Mouse (Mus musculus): ENCODE data around the gene 2200002D01Rik. TPM values are rescaled to one million over a fixed set of nuclear protein-coding genes. Genes with fewer than 3 reads are reported as not detected.

Gene 2200002D01Rik
- total RNA-seq, 2 experiments from 2014 or later: 2.0 to 2.2 TPM

- intact Hi-C loops (cut with DNase I): no loop called here
- DNase-seq: peak; percentile 56 to 66
These were observed 33.2 kb upstream of the 2200002D01Rik start, which contains the start of gene Spint2 for GRCm38 (mm10) chr7:29281201-29282073. Gene Spint2, minus strand, starts transcription at chr7:29281912.

GRCm38 (mm10) chr7:29280801-29281200, 32.5 kb upstream of the 2200002D01Rik start:
- intact Hi-C loops (cut with DNase I): no loop called here
- DNase-seq: no peak

- no peak for DNase-seq
- intact Hi-C loops (cut with DNase I): no loop called here
These were observed 31.7 kb upstream of the 2200002D01Rik start for GRCm38 (mm10) chr7:29279924-29280323.

GRCm38 (mm10) chr7:29279261-29279660, 31.0 kb upstream of the 2200002D01Rik start:
- intact Hi-C loops (cut with DNase I): no loop called here
- no peak for DNase-seq

GRCm38 (mm10) chr7:29277510-29277909, 29.2 kb upstream of the 2200002D01Rik start:
- intact Hi-C loops (cut with DNase I): no loop called here
- no peak for DNase-seq

- no peak for DNase-seq
- intact Hi-C loops (cut with DNase I): no loop called here
These were observed 28.4 kb upstream of the 2200002D01Rik start for GRCm38 (mm10) chr7:29276715-29277114.

GRCm38 (mm10) chr7:29271687-29272465, 23.6 kb upstream of the 2200002D01Rik start:
- intact Hi-C loops (cut with DNase I): no loop called here
- no peak for DNase-seq

- DNase-seq: no peak
- intact Hi-C loops (cut with DNase I): no loop called here
These were observed 22.2 kb upstream of the 2200002D01Rik start for GRCm38 (mm10) chr7:29270445-29270844.

- intact Hi-C loops (cut with DNase I): no loop called here
These were observed 18.7 kb upstream of the 2200002D01Rik start for GRCm38 (mm10) chr7:29266931-29267330.

GRCm38 (mm10) chr7:29265636-29266035, 17.4 kb upstream of the 2200002D01Rik start:
- intact Hi-C loops (cut with DNase I): no loop called here
- DNase-seq: no peak

More at GRCm38 (mm10) chr7:29266931-29267330, 18.7 kb upstream of the 2200002D01Rik start:
- DNase-seq: no peak

GRCm38 (mm10) chr7:29263831-29264230, 15.6 kb upstream of the 2200002D01Rik start:
- intact Hi-C loops (cut with DNase I): no loop called here
- no peak for DNase-seq

- intact Hi-C loops (cut with DNase I): no loop called here
- no peak for DNase-seq
These were observed 13.9 kb upstream of the 2200002D01Rik start for GRCm38 (mm10) chr7:29262151-29262550.

GRCm38 (mm10) chr7:29259781-29260730, 11.8 kb upstream of the 2200002D01Rik start:
- intact Hi-C loops (cut with DNase I): no loop called here
- DNase-seq: no peak

- intact Hi-C loops (cut with DNase I): no loop called here
- no peak for DNase-seq
These were observed 9.1 kb upstream of the 2200002D01Rik start for GRCm38 (mm10) chr7:29257368-29257767.

GRCm38 (mm10) chr7:29255875-29256274, 7.6 kb upstream of the 2200002D01Rik start:
- no peak for DNase-seq
- intact Hi-C loops (cut with DNase I): no loop called here

- intact Hi-C loops (cut with DNase I): no loop called here
- DNase-seq: no peak
These were observed 5.6 kb upstream of the 2200002D01Rik start for GRCm38 (mm10) chr7:29253842-29254241.

GRCm38 (mm10) chr7:29251166-29251565, 2.9 kb upstream of the 2200002D01Rik start:
- intact Hi-C loops (cut with DNase I): no loop called here
- no peak for DNase-seq

- intact Hi-C loops (cut with DNase I): loop anchor here (2.0 to 5.0 kb wide), 2 partner anchors 49 to 120 kb away; partner anchors contain the start of gene Ryr1
- DNase-seq: peak; percentile 27 to 41
These were observed 560 bp downstream of the 2200002D01Rik start for GRCm38 (mm10) chr7:29247706-29248105.

GRCm38 (mm10) chr7:29247314-29247700, 959 bp downstream of the 2200002D01Rik start:
- intact Hi-C loops (cut with DNase I): loop anchor here (2.0 to 5.0 kb wide), 2 partner anchors 49 to 120 kb away; partner anchors contain the start of gene Ryr1
- peak; percentile 86 to 92 for DNase-seq

All from heart, postnatal 14 days (tissue).